ENCODE assay signal across 8 mouse cellular contexts in genomic region chr7:30194884-30195283, GRCm38 (mm10). TPM values are rescaled to one million over a fixed set of nuclear protein-coding genes. Genes with fewer than 3 reads are reported as not detected.
DNase-seq lines count a peak whose midpoint lies in the region; TF ChIP-seq lines count a peak whose summit lies in the region.

No protein-coding gene starts in this region.

- no peaks in the 10 kb centered on the region for H3K27me3 ChIP-seq in megakaryocyte, embryonic 14.5 days (replicated peaks)

- peaks cover 36% of the 10 kb centered on the region for H3K36me3 ChIP-seq in megakaryocyte, embryonic 14.5 days (replicated peaks; ENCODE audit: low read length)

- peaks cover 58% of the 10 kb centered on the region for H3K4me1 ChIP-seq in megakaryocyte, embryonic 14.5 days

- peak overlapping the region; percentile 92 for H3K27ac ChIP-seq in gastrocnemius, adult 2 months

- H3K4me3 ChIP-seq in gastrocnemius, adult 2 months = peak overlapping the region; percentile 93
- peak overlapping the region; percentile 97 for H3K4me3 ChIP-seq in megakaryocyte, embryonic 14.5 days (replicated peaks)

- H3K9me3 ChIP-seq in megakaryocyte, embryonic 14.5 days = no peaks in the 10 kb centered on the region

- intact Hi-C loops in gastrocnemius, adult 2 months (cut with DNase I) = no loop called here

- no peak for TF ChIP-seq CTCF in gastrocnemius, adult 2 months (IDR thresholded peaks at IDR 0.05)

- DNase-seq in WW6 (ENCODE audit: low read depth, low spot score) = peak; percentile 85
- peak; percentile 82 to 92 for DNase-seq in cerebellum, postnatal 4 days (ENCODE audit: low spot score in 2 of 2)
- peak; percentile 99 for DNase-seq in gastrocnemius, adult 2 months
- DNase-seq in hindlimb bud, embryonic 11.5 days (ENCODE audit: extremely low spot score, low read depth, low spot score) = peak; percentile 66
- DNase-seq in left cerebral cortex, adult 8-10 months (ENCODE audit: low spot score in 2 of 2) = peak; percentile 76 to 93
- peak; percentile 96 to 97 for DNase-seq in right cerebral cortex, postnatal 10 days (ENCODE audit: low spot score in 2 of 2)
- DNase-seq in urinary bladder, postnatal 25 days (ENCODE audit: low spot score) = peak; percentile 98

RNA-seq across cellular contexts. Expression of gene Capns1, which starts 3.7 kb away (rescaled TPM):
- 100 to 1,000 TPM; 178 to 186 TPM for total RNA-seq in gastrocnemius, adult 2 months (2021)
- 100 to 1,000 TPM; 173 to 205 (median 180) TPM for total RNA-seq in left cerebral cortex, adult 8-10 months (2022)
- polyA plus RNA-seq in megakaryocyte, embryonic 14.5 days (2012; ENCODE audit: insufficient read depth, low replicate concordance) = 122 and 208 TPM in 2 replicates

RNA-seq across cellular contexts. Expression of gene Cox7a1, which starts 10.9 kb away (rescaled TPM):
- 1,000 to 10,000 TPM in 1 of 2 experiments, 100 to 1,000 TPM in 1; 850 to 1,151 TPM for total RNA-seq in gastrocnemius, adult 2 months (2021)
- 1 to 10 TPM; 3.7 to 9.1 (median 5.7) TPM for total RNA-seq in left cerebral cortex, adult 8-10 months (2022)
- polyA plus RNA-seq in megakaryocyte, embryonic 14.5 days (2012; ENCODE audit: insufficient read depth, low replicate concordance) = 2.4 TPM in 1 of 2 replicates, not detected in the other

RNA-seq across cellular contexts. Expression of gene Zfp146, which starts 25.3 kb away (rescaled TPM):
- total RNA-seq in gastrocnemius, adult 2 months (2021) = 10 to 100 TPM; 28.5 to 32.5 TPM
- total RNA-seq in left cerebral cortex, adult 8-10 months (2022) = 10 to 100 TPM; 45.6 to 47.7 (median 46.7) TPM
- 2.6 TPM in 1 of 2 replicates, not detected in the other for polyA plus RNA-seq in megakaryocyte, embryonic 14.5 days (2012; ENCODE audit: insufficient read depth, low replicate concordance)

RNA-seq across cellular contexts. Expression of gene Polr2i, which starts 36.9 kb away (rescaled TPM):
- total RNA-seq in gastrocnemius, adult 2 months (2021) = 10 to 100 TPM; 62.1 to 68.0 TPM
- 10 to 100 TPM; 56.6 to 66.4 (median 60.7) TPM for total RNA-seq in left cerebral cortex, adult 8-10 months (2022)
- polyA plus RNA-seq in megakaryocyte, embryonic 14.5 days (2012; ENCODE audit: insufficient read depth, low replicate concordance) = 13.7 and 67.3 TPM in 2 replicates

RNA-seq across cellular contexts. Expression of gene Tbcb, which starts 37.2 kb away (rescaled TPM):
- 10 to 100 TPM; 29.8 to 31.5 TPM for total RNA-seq in gastrocnemius, adult 2 months (2021)
- 100 to 1,000 TPM; 119 to 124 (median 122) TPM for total RNA-seq in left cerebral cortex, adult 8-10 months (2022)
- polyA plus RNA-seq in megakaryocyte, embryonic 14.5 days (2012; ENCODE audit: insufficient read depth, low replicate concordance) = 21.7 and 73.2 TPM in 2 replicates

Comparison
In these comparisons a context has a peak if more than half of its experiments do, and no peak if none do; other contexts are left out.
1. Peak in every context shown above with its lines: DNase-seq, H3K4me3 ChIP-seq and H3K27ac ChIP-seq.
2. RNA of gene Cox7a1, which starts 10.9 kb away (total RNA-seq): 850 to 1,151 TPM in gastrocnemius, adult 2 months; 3.7 to 9.1 TPM in left cerebral cortex, adult 8-10 months; every median in the first group is over 10 times any median in the second.